Mouse (Mus musculus): ENCODE data around the gene Pcna.

GRCm38 (mm10) chr2:132298250-132298649 lies 45.1 kb upstream of the Pcna start:
- TF ChIP-seq POLR2A (IDR thresholded peaks at IDR 0.05; ENCODE audit: insufficient read depth, low read depth, low read length) (no peak), CTCF (IDR thresholded peaks at IDR 0.05; ENCODE audit: insufficient read depth, low read depth, low read length) (no peak)

Data from olfactory bulb, adult 2 months (tissue).